Mouse (Mus musculus) midbrain, embryonic 14.5 days (tissue): ENCODE measurements around the gene Spata48. TPM values are rescaled to one million over a fixed set of nuclear protein-coding genes. Genes with fewer than 3 reads are reported as not detected.
A peak's percentile ranks its signal among the peaks of the same experiment; 100 is the strongest.

Source experiments
- ATAC-seq: fragments of 200-750 bp; cut with Nextera tagmentation; 2 replicates; pipeline ENCODE4 v1.8.0; 2017; ENCODE audit warnings: moderate number of reproducible peaks, moderate library complexity; ENCODE audit not compliant: low FRiP score, low TSS enrichment
- DNase-seq: peaks from one replicate; pipeline ENCODE4 v3.0.0-alpha.2; 2015
- H3K27ac ChIP-seq: fragments of 300-500 bp; sonication (generic); replicated peaks from 2 replicates; pipeline ENCODE4 v1.5.1; 2014; ENCODE audit warnings: mild to moderate bottlenecking, low read depth, low read length, moderate library complexity
- H3K27me3 ChIP-seq: fragments of 300-500 bp; sonication (generic); 2 replicates; pipeline ENCODE4 v1.6.1; 2014; ENCODE audit warnings: low read length, control low read depth, mixed read lengths; ENCODE audit not compliant: control insufficient read depth, insufficient read depth
- H3K36me3 ChIP-seq: fragments of 300-500 bp; sonication (generic); 2 replicates; pipeline ENCODE4 v1.6.1; 2014; ENCODE audit warnings: low read length, control low read depth; ENCODE audit not compliant: control insufficient read depth, insufficient read depth
- H3K4me1 ChIP-seq: fragments of 300-500 bp; sonication (generic); 2 replicates; pipeline ENCODE4 v1.6.1; 2014; ENCODE audit warnings: mild to moderate bottlenecking, antibody characterized with exemption, low read length, control low read depth; ENCODE audit not compliant: control insufficient read depth, insufficient read depth
- H3K4me2 ChIP-seq: fragments of 300-500 bp; sonication (generic); 2 replicates; pipeline ENCODE4 v1.6.1; 2014; ENCODE audit warnings: mild to moderate bottlenecking, low read length, moderate library complexity
- H3K4me3 ChIP-seq: fragments of 300-500 bp; sonication (generic); replicated peaks from 2 replicates; pipeline ENCODE4 v1.5.1; 2014; ENCODE audit warnings: low read depth, low read length
- H3K9ac ChIP-seq: fragments of 300-500 bp; sonication (generic); replicated peaks from 2 replicates; pipeline ENCODE4 v1.6.1; 2014; ENCODE audit warnings: mild to moderate bottlenecking, low read length, moderate library complexity
- H3K9me3 ChIP-seq: fragments of 300-500 bp; sonication (generic); 2 replicates; pipeline ENCODE4 v1.6.1; 2016; ENCODE audit warnings: low read length, control low read depth, mixed read lengths; ENCODE audit not compliant: control insufficient read depth
- WGBS: fragments of 180-500 bp; shearing (Covaris S2); extraction: QIAGEN DNeasy Blood & Tissue Kit; methylation state at CpG from one replicate; pipeline ENCODE4 v1.1.7; 2014; 5-methylcytosine and 5-hydroxymethylcytosine counted together
- polyA plus RNA-seq: library from polyadenylated mRNA; unstranded; fragments of >200 nt; fragmentation: Nextera tagmentation; extraction: Ambion mirVana; gene quantifications from 2 replicates; pipeline ENCODE4 v1.2.1, GENCODE M21; 2014

Gene Spata48
- polyA plus RNA-seq, 1 experiment from 2014 or later = 0.86 TPM

DNA sequence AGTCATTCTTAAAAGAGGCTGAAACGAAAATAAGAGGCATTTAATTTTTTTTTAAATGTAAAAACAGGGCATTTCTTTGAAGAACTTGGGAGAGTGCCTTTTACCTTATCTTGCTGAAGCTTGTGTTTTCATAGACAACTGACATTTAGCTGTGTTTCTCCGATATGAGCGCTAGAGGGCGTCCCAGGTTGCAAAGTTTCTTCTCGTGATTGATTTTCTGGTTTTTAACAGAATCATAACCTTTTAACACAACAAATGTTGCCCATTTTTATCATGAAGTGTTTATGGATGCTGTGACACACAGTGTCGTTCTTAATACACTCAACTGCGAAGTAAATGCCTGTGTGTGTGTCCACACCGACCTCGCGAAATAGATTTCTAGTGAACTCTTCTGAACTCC lies 38.0 kb downstream of the Spata48 start:
- 22% methylated on average over 10 of the region's 10 CpGs for WGBS
- no peak overlapping the region for H3K4me2 ChIP-seq

DNA sequence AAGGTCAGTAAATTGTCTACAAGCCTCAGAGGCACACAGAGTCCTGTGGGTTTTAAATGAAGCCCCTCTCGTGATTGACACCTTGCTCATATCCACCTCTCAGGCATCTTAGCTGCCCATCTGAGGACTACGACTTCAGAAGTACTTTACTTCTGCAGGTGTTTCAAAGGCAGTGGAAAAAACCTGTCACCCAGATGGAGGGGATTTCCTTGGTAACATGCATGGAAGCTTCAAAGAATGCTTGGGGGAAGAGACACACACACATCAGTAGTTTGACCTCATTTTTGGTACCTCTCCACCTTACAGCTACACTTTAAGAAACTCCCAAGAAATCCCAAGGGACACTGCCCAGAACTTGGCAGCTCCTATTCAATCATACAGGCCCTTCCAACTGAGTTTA lies 44.3 kb downstream of the Spata48 start:
- no peak overlapping the region for H3K4me3 ChIP-seq

More for the DNA sequence above, 38.0 kb downstream of the Spata48 start:
- H3K9ac ChIP-seq = no peak overlapping the region
- no peak overlapping the region for H3K27ac ChIP-seq
- DNase-seq (peak; percentile 69), ATAC-seq (no peak)
- no peaks in the 10 kb centered on the region for H3K9me3 ChIP-seq
- no peaks in the 10 kb centered on the region for H3K36me3 ChIP-seq
- H3K4me3 ChIP-seq = no peak overlapping the region
- H3K4me1 ChIP-seq = no peaks in the 10 kb centered on the region
- no peaks in the 10 kb centered on the region for H3K27me3 ChIP-seq

DNA sequence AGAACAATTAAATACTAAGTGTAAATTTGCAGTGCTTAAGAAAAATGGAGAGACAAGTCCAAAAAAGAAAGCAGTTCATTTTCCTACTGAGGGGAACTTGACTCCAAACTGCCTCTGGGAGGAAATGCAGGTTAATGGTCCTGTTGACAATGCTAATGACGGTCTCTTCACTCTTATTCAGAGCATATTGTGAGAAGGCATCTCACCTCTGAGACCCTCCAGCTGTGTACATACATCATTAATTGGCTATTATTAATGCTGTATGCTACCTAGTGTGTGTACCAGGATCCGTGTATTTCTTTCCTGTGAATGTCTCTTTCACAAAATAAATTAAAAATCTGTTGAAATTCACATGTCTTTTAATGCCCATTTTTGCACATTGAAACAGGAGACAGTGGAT lies 47.5 kb downstream of the Spata48 start:
- 83% methylated on average over 2 of the region's 2 CpGs for WGBS
- DNase-seq = no peak

More for the DNA sequence above, 44.3 kb downstream of the Spata48 start:
- Histone ChIP-seq H3K9me3 (no peaks in the 10 kb centered on the region), H3K4me2 (no peak overlapping the region), H3K4me1 (no peaks in the 10 kb centered on the region), H3K36me3 (no peaks in the 10 kb centered on the region), H3K27ac (no peak overlapping the region), H3K9ac (no peak overlapping the region), H3K27me3 (no peaks in the 10 kb centered on the region)
- 80% methylated on average over 2 of the region's 2 CpGs for WGBS
- ATAC-seq (no peak), DNase-seq (no peak)

DNA sequence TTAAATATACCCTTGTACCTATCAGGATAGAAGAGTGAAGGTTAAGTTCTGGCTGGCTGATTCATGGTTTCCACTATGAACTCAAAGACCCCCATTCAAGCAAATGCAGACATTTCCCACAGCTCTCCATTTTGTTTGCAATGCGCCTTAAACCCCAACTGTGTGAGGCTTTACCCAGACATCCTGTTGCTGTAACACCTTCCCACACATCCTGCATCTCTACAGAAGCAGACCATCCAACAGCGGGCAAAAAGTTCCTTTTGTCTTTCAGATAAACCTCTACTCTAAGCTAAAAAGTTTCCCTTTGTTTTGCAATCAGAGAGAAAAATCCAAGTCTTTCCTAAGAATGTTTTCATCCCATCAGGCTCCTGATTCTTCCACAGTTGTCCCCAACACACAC lies 50.2 kb downstream of the Spata48 start:
- ATAC-seq = no peak
- Histone ChIP-seq H3K36me3 (no peaks in the 10 kb centered on the region), H3K4me2 (no peak overlapping the region), H3K27ac (no peak overlapping the region), H3K4me1 (no peaks in the 10 kb centered on the region), H3K4me3 (no peak overlapping the region), H3K9me3 (no peaks in the 10 kb centered on the region), H3K9ac (no peak overlapping the region), H3K27me3 (no peaks in the 10 kb centered on the region)
- DNase-seq = no peak
- WGBS = 52% methylated on average over 2 of the region's 2 CpGs

More for the DNA sequence above, 47.5 kb downstream of the Spata48 start:
- Histone ChIP-seq H3K4me3 (no peak overlapping the region), H3K36me3 (no peaks in the 10 kb centered on the region), H3K9ac (no peak overlapping the region), H3K4me1 (no peaks in the 10 kb centered on the region), H3K27me3 (no peaks in the 10 kb centered on the region), H3K27ac (no peak overlapping the region), H3K4me2 (no peak overlapping the region), H3K9me3 (no peaks in the 10 kb centered on the region)
- ATAC-seq = no peak

DNA sequence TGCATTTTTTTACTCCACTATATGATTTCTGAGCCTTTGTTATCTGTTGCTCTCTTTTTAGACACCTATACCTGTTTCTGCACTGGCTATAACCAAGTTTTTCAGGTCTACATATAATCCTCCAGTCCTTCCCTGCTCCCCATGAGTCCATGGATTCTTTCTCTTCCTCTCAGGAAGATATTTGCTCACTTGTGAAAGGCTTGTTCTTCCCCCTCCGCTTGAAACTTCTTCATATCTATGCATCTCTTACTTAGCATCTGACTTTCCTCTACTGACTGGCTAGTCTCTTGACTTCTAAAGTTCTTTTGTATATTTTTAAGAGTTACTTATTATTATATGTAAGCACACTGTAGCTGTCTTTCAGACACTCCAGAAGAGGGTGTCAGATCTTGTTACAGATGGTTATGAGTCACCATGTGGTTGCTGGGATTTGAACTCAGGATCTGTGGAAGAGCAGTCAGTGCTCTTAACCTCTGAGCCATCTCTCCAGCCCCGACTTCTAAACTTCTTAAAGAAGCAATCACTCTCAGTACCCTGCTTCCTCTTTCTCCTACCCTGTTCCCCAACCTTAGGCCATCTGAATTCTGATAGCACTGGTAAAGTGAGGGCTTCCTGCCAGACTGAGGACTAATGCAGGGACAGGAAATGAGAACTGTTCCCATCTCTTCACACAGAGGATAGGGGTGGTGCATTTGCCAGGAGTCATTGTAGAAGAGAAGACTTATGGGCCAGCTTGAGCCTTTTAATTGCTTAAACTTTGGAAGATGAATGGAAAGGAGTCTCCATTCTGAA lies 51.3 kb downstream of the Spata48 start:
- Histone ChIP-seq H3K9ac (no peak overlapping the region), H3K36me3 (no peaks in the 10 kb centered on the region), H3K27me3 (no peaks in the 10 kb centered on the region), H3K4me3 (no peak overlapping the region), H3K9me3 (no peaks in the 10 kb centered on the region), H3K27ac (no peak overlapping the region), H3K4me2 (no peak overlapping the region), H3K4me1 (no peaks in the 10 kb centered on the region)
- ATAC-seq = no peak
- WGBS = 85% methylated on average over 2 of the region's 2 CpGs
- DNase-seq = no peak

DNA sequence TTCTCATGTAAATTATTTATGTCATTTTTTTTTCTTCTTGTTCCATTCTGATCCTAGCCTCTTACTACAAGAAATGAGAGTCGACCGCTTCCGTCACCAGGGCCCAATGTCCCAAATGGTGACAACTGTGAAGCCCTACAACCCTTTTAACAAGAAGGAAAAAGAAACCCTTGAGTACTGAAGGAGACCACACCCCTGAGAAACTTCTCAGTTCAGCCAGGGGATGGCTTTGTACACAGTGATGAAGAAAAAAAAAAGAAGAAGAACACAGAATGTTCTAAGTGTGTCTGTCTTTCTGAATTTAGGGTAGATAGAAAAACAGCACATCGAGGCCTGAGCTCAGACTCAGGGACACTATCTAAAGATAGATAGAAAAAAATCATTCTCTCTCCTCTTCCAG lies 53.0 kb downstream of the Spata48 start:
- Histone ChIP-seq H3K4me2 (no peak overlapping the region), H3K27ac (no peak overlapping the region), H3K4me1 (no peaks in the 10 kb centered on the region), H3K9ac (no peak overlapping the region), H3K9me3 (no peaks in the 10 kb centered on the region), H3K4me3 (no peak overlapping the region), H3K36me3 (no peaks in the 10 kb centered on the region), H3K27me3 (no peaks in the 10 kb centered on the region)
- DNase-seq (no peak), ATAC-seq (no peak)
- 93% methylated on average over 4 of the region's 4 CpGs for WGBS

DNA sequence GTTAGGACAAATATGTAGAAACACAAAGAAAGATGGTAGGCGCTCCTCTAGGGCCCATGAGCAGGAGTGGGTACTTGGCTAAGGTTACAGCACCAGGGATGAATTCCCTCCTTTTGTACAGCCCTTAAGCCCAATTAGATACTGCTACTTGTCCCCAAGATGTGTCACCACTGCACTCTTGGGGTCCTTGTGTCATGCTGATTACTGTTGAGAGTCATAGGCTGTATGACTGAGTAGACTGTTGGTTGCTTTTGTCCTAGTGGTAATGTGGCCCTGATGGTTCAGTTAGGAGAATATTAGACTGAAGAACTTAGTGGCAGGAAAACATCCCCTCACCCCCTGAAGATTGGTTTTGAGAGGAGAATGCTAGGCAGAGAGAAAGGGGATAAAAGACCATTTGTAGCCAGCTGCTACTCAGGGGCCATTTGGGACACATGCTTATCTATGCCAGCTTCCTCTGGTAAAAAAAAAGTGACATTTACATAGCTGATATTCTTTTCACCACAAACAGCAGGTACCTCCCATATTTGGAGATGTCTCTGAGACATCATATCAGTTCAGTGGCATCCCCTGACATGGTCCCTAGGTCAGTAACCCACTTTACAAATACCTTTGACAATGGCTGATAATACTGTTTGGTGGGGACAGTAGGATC lies 56.0 kb downstream of the Spata48 start:
- no peaks in the 10 kb centered on the region for H3K4me1 ChIP-seq
- H3K9me3 ChIP-seq = no peaks in the 10 kb centered on the region
- no peak for ATAC-seq
- no peak overlapping the region for H3K4me2 ChIP-seq
- no peak overlapping the region for H3K27ac ChIP-seq
- H3K9ac ChIP-seq = no peak overlapping the region
- no peaks in the 10 kb centered on the region for H3K27me3 ChIP-seq
- DNase-seq = no peak
- WGBS = 95% methylated on average over 1 of the region's 1 CpGs
- no peaks in the 10 kb centered on the region for H3K36me3 ChIP-seq
- no peak overlapping the region for H3K4me3 ChIP-seq

DNA sequence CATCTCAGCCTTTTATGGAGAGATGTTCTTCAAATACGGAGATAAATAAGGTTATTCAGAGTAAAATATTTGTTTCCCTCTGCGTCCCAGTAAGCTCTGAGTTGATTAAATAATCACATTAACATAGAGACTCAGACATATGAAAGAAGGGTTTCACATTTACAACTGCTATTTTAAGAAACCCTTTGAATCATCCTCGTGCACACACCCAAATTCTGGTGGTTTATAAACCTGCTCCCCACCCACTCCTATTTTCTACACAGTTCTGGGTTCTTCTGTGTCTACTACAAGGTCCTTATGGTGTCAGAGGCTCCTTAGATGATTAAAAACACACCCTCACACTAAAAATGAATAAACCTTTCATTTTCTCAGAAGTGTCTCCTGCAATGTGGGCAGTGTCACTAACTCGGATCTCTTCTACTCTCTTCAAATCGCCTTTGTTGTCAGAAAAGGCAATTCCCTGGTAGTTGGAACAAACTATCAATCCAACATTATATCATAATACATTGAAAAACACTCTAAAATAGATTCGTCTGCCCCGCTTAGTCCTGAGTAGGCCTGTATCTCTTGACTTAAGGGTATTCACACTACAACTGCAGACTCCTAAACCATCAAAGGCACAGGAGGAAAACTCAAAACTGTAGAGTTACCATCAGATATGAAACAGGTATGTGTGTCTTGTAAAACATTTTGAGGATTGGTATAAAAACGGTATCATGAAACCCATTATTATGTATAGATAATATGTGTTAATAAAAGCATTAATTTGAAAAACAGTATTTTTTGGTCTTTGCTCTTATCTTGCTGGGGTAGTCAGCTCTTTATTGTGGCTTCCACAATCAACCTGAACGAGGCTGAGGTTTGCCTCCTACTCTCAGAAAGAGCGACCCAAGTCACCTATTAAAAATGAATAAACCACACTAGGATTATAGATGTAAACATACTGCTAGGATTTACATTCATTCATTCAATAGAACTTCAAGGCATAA lies 57.7 kb downstream of the Spata48 start:
- Histone ChIP-seq H3K27me3 (no peaks in the 10 kb centered on the region), H3K9me3 (no peaks in the 10 kb centered on the region)
- 85% methylated on average over 10 of the region's 10 CpGs for WGBS

More for the DNA sequence above, 57.7 kb downstream of the Spata48 start:
- Histone ChIP-seq H3K27ac (no peak overlapping the region), H3K4me3 (no peak overlapping the region), H3K36me3 (no peaks in the 10 kb centered on the region), H3K4me2 (no peak overlapping the region), H3K4me1 (no peaks in the 10 kb centered on the region), H3K9ac (no peak overlapping the region)
- ATAC-seq (no peak), DNase-seq (no peak)
